Mouse (Mus musculus) liver, embryonic 14.5 days (tissue): ENCODE measurements around the gene Igf1. TPM values are rescaled to one million over a fixed set of nuclear protein-coding genes. Genes with fewer than 3 reads are reported as not detected.

Experiments
- ATAC-seq: fragments of 200-750 bp; cut with Nextera tagmentation; 2 replicates; pipeline ENCODE4 v1.8.0; 2017; ENCODE audit warnings: moderate number of reproducible peaks, mild to moderate bottlenecking, moderate library complexity; ENCODE audit not compliant: insufficient read depth
- DNase-seq, 3 experiments: peaks; one replicate each; pipeline ENCODE4 v3.0.0-alpha.2; 2012 to 2013; ENCODE audit warnings: low read depth in 3 of 3, low spot score in 3 of 3
- H3K27ac ChIP-seq: fragments of 300-500 bp; sonication (generic); 2 replicates; pipeline ENCODE4 v1.5.1; 2014; ENCODE audit warnings: moderate library complexity, mild to moderate bottlenecking, control low read depth, inconsistent platforms
- H3K27me3 ChIP-seq: fragments of 300-500 bp; sonication (generic); 2 replicates; pipeline ENCODE4 v1.6.1; 2014; ENCODE audit warnings: mild to moderate bottlenecking, low read length, moderate library complexity; ENCODE audit not compliant: control insufficient read depth, insufficient read depth
- H3K36me3 ChIP-seq: fragments of 300-500 bp; sonication (generic); replicated peaks from 2 replicates; pipeline ENCODE4 v1.6.1; 2014; ENCODE audit warnings: low read depth; ENCODE audit not compliant: control insufficient read depth, insufficient read depth
- H3K4me1 ChIP-seq, 2 experiments: fragments of 200-500 bp in 1 of 2; fragments of 300-500 bp in 1 of 2; sonication (generic) in 1 of 2; replicated peaks; 2 replicates each; pipeline ENCODE4 v1.6.1; 2012 to 2014; ENCODE audit warnings: antibody characterized with exemption in 1 of 2, inconsistent platforms in 1 of 2, low read length in 1 of 2; ENCODE audit not compliant: control insufficient read depth in 2 of 2, insufficient read depth in 2 of 2
- H3K4me2 ChIP-seq: fragments of 300-500 bp; sonication (generic); 2 replicates; pipeline ENCODE4 v1.6.1; 2014; ENCODE audit warnings: low read depth, mild to moderate bottlenecking, control low read depth, moderate library complexity
- H3K4me3 ChIP-seq, 2 experiments: fragments of 200-500 bp in 1 of 2; fragments of 300-500 bp in 1 of 2; sonication (generic) in 1 of 2; 2 replicates each; pipeline ENCODE4 v1.5.1; 2012 to 2014; ENCODE audit warnings: low read depth in 2 of 2, low read length in 2 of 2, mild to moderate bottlenecking in 2 of 2, control low read depth in 1 of 2, inconsistent platforms in 1 of 2, moderate library complexity in 1 of 2; ENCODE audit not compliant: insufficient read depth in 1 of 2
- H3K9ac ChIP-seq: fragments of 300-500 bp; sonication (generic); replicated peaks from 2 replicates; pipeline ENCODE4 v1.6.1; 2014; ENCODE audit warnings: mild to moderate bottlenecking, control low read depth, moderate library complexity
- H3K9me3 ChIP-seq: fragments of 300-500 bp; sonication (generic); 2 replicates; pipeline ENCODE4 v1.6.1; 2016; ENCODE audit warnings: low read length, mixed read lengths; ENCODE audit not compliant: control insufficient read depth
- CTCF ChIP-seq: IDR thresholded peaks from 2 replicates; pipeline ENCODE4 v1.5.1; 2016; ENCODE audit warnings: antibody characterized with exemption, low read depth, control low read depth
- EP300 ChIP-seq: IDR thresholded peaks from 2 replicates; pipeline ENCODE4 v1.6.1; 2016; ENCODE audit warnings: antibody characterized with exemption, low read depth
- WGBS: fragments of 180-500 bp; shearing (Covaris S2); extraction: QIAGEN DNeasy Blood & Tissue Kit; methylation state at CpG from one replicate; pipeline ENCODE4 v1.1.7; 2014; ENCODE audit not compliant: insufficient replicate concordance; 5-methylcytosine and 5-hydroxymethylcytosine counted together
- polyA plus RNA-seq, 2 experiments: library from polyadenylated mRNA; depleted of rRNA in 1 of 2; stranded (reverse) in 1 of 2; unstranded in 1 of 2; fragments of >200 nt; fragmentation: Nextera tagmentation in 1 of 2; extraction: Ambion mirVana in 1 of 2; gene quantifications; 2 replicates each; pipeline versions ENCODE4 v1.2.1 to v1.2.3; 2012 to 2014

The Igf1 gene
- polyA plus RNA-seq, 2 experiments, result 7.1 to 10.6 TPM

DNA sequence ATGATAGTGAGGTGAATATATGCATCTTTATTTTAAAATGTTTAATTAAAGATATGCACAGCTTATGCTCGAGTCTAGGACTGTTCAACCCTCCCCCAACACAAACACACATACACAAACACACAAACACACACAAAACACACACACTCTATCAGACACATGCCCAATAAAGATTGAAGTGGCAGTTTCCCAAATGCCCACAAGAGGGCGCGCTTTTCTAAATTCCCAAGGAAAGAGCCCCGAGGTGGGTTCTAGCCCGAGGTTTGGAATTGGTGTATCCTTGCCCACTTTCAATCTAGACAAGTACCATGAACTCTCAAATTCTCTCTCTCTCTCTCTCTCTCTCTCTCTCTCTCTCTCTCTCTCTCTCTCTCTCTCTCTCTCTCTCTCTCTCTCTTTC is 3.7 kb upstream of the Igf1 start:
- no peaks in the 10 kb centered on the region for H3K4me1 ChIP-seq
- no peak overlapping the region for H3K9ac ChIP-seq
- TF ChIP-seq EP300 (no peak), CTCF (peak; percentile 67)
- H3K36me3 ChIP-seq, result no peaks in the 10 kb centered on the region
- DNase-seq, result peak in 2 of 3 experiments; percentile 18 to 26
- no peak overlapping the region for H3K4me2 ChIP-seq
- WGBS, result 1% methylated on average over 5 of the region's 5 CpGs
- no peak overlapping the region for H3K27ac ChIP-seq
- H3K27me3 ChIP-seq, result no peaks in the 10 kb centered on the region
- H3K9me3 ChIP-seq, result no peaks in the 10 kb centered on the region
- H3K4me3 ChIP-seq, result no peak overlapping the region
- no peak for ATAC-seq

DNA sequence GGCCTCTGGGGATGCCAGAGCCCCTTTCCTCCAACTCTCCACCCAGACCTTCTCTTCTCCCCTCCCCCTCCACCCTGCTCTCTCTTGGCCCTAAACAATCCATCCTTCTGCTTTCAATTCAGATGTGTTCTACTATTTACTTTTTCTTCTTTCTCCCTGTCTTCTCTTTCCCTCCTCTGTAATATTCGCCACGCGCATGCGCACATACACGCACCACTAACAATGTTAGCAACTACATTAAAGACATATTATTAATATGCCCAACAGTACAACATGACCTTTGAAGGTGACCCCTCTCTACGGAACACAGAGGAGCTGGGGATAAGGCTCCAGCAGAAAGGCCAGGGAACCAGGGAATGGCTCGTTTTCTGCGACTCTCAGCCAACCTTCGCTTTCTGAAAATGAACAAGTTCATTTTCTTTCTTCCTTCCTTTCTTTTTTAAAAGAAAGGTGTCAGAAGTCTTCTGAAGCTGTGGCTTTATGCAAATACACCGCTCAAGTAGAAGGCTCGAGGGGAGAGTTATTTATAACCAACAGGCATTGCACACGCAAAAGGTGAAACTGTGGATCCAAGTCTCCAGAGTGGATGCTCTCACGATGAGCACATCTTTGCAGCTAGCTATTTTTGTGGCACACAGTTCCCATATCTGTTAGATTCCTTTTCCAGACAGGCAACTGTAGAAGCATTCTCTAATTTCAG is 2.5 kb upstream of the Igf1 start:
- H3K9ac ChIP-seq, result no peak overlapping the region
- no peak overlapping the region for H3K4me3 ChIP-seq
- TF ChIP-seq EP300, result no peak
- TF ChIP-seq CTCF, result no peak
- H3K9me3 ChIP-seq, result no peaks in the 10 kb centered on the region
- WGBS, result 62% methylated on average over 13 of the region's 13 CpGs
- H3K4me2 ChIP-seq, result no peak overlapping the region
- ATAC-seq (no peak), DNase-seq (no peak)
- no peaks in the 10 kb centered on the region for H3K36me3 ChIP-seq
- H3K27ac ChIP-seq, result no peak overlapping the region
- no peaks in the 10 kb centered on the region for H3K4me1 ChIP-seq
- peaks cover 8% of the 10 kb centered on the region for H3K27me3 ChIP-seq

DNA sequence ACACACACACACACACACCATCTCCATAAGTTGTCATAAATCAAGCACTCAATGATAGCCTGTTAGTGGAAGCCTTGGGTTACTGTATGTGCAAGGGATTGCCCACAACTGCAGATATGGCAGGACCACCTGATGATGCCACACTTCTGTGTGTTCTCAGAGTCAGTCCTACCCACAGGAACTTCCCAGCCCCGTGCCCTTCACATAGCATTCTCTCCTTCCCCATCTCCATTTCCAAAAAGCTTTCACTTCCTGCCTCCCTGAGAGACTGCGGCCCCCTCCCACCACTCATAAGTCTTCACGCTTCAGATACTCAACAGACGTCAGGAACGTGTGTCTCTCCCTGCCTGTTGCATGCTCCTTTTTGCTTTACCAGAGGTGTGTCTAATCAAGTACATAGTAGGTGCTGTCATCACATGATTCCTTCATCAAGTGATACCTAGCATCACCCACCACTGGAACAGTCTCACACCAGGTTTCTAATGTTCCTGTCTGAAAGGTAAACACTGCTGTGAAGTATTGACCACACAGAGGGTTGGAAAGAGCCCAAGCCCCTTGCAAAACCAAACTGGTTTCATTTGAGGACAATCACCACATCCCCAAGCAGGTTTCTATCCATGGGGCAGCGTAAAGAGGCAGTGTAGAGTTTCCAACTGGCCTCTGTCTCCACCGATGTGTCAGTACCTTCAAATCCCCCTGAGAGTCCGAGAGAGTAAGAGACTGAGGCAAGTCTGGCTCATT is 680 bp upstream of the Igf1 start:
- Histone ChIP-seq H3K4me3 (no peak overlapping the region), H3K9me3 (no peaks in the 10 kb centered on the region), H3K4me1 (no peaks in the 10 kb centered on the region), H3K27me3 (peaks cover 8% of the 10 kb centered on the region), H3K4me2 (no peak overlapping the region), H3K9ac (no peak overlapping the region), H3K36me3 (no peaks in the 10 kb centered on the region), H3K27ac (no peak overlapping the region)
- no peak for TF ChIP-seq EP300
- TF ChIP-seq CTCF, result no peak
- DNase-seq (no peak), ATAC-seq (no peak)
- 35% methylated on average over 8 of the region's 8 CpGs for WGBS

DNA sequence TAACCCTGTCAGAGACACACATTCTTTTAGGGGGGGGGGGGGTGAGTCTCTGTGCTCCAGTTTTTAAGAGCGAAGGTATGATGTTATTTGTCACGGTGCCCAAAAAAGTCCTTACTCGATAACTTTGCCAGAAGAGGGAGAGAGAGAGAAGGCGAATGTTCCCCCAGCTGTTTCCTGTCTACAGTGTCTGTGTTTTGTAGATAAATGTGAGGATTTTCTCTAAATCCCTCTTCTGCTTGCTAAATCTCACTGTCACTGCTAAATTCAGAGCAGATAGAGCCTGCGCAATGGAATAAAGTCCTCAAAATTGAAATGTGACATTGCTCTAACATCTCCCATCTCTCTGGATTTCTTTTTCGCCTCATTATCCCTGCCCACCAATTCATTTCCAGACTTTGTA is 874 bp downstream of the Igf1 start:
- no peak overlapping the region for H3K9ac ChIP-seq
- no peaks in the 10 kb centered on the region for H3K9me3 ChIP-seq
- no peak for DNase-seq
- H3K4me3 ChIP-seq, result no peak overlapping the region
- peaks cover 8% of the 10 kb centered on the region for H3K27me3 ChIP-seq
- H3K4me2 ChIP-seq, result no peak overlapping the region; the same call in 1 of the 2 replicates
- WGBS, result 7% methylated on average over 6 of the region's 6 CpGs
- no peaks in the 10 kb centered on the region for H3K4me1 ChIP-seq
- no peak overlapping the region for H3K27ac ChIP-seq
- no peaks in the 10 kb centered on the region for H3K36me3 ChIP-seq
- no peak for ATAC-seq
- TF ChIP-seq CTCF (no peak), EP300 (no peak)

DNA sequence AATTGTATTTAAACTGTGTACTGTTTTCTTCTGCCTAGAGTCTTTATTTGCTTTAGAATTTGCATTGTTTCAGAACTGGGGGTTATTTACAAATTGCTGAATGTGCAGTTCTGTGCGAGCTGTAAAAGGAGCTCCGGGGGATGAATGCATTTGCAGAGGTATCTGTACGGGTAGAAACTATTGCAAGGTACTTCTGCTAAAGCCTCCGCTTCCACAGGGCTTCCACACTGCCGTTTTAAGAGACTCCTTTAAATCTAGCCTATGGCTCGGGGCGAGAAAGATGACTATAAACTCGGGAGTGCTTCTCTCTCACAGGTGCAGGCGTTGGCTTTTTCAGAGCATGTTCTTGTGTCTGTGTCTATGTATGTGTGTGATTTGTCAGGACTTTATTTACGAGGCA is 1.4 kb downstream of the Igf1 start:
- no peak overlapping the region for H3K9ac ChIP-seq
- no peaks in the 10 kb centered on the region for H3K9me3 ChIP-seq
- H3K4me2 ChIP-seq, result peak overlapping the region; percentile 55
- no peak overlapping the region for H3K27ac ChIP-seq
- H3K4me3 ChIP-seq, result peak overlapping the region in 1 of 2 experiments; percentile 34; a peak in 2 of 4 replicates
- H3K36me3 ChIP-seq, result no peaks in the 10 kb centered on the region
- ATAC-seq, result no peak
- peaks cover 8% of the 10 kb centered on the region for H3K27me3 ChIP-seq
- TF ChIP-seq EP300 (no peak), CTCF (no peak)
- H3K4me1 ChIP-seq, result no peaks in the 10 kb centered on the region
- DNase-seq, result no peak
- 4% methylated on average over 10 of the region's 10 CpGs for WGBS
